Mouse (Mus musculus): Measurements from ENCODE around the gene Sdc4. TPM values are rescaled to one million over a fixed set of nuclear protein-coding genes. Genes with fewer than 3 reads are reported as not detected.

The Sdc4 gene
- total RNA-seq, 2 experiments from 2014 or later = 0.76 to 0.88 TPM

DNA sequence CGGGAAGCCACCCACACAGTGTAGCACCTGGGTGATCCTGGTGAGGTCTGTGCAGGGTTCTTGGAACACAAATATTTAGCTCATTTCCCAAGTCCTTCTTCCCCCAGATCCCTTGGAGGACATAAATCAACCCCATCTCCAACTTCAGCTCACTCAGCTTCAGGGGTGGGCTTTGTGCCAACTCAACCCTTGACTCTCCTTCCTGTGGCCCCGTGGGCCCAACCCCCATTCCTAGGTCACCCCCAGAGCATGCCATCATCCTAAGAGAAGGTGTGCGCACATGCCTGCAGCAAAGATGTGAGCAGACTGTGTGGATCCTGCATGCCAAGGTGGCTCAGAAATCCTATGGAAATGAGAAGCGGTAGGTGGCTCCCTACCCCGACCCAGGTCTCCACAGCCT, 38.2 kb downstream of the Sdc4 start:
- no peak for ATAC-seq (ENCODE audit: poor library complexity, severe bottlenecking)

DNA sequence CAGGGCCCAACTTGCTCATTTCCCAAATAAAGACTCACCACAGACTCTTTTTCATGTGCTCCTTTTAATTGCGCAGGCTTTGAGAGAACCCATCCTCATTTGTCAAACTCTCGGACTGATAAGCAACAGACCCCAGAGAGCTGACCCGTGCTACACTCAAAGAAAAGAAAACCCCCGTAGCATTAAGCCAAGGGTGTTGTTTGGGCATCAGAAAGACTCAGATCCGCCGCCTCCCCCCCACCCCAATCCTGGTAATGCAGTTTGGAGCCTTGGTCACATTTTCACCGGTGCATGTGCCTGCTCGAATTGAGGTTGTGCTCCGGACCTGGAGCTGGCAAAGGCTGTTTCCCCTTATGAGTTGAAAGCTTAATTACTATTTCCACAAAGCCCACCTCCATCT, 38.6 kb downstream of the Sdc4 start, which contains the start of gene Matn4:
Matn4 (minus strand) TSS at position 101 of the 400 bp plus-strand sequence.
- ATAC-seq (ENCODE audit: poor library complexity, severe bottlenecking) = no peak

DNA sequence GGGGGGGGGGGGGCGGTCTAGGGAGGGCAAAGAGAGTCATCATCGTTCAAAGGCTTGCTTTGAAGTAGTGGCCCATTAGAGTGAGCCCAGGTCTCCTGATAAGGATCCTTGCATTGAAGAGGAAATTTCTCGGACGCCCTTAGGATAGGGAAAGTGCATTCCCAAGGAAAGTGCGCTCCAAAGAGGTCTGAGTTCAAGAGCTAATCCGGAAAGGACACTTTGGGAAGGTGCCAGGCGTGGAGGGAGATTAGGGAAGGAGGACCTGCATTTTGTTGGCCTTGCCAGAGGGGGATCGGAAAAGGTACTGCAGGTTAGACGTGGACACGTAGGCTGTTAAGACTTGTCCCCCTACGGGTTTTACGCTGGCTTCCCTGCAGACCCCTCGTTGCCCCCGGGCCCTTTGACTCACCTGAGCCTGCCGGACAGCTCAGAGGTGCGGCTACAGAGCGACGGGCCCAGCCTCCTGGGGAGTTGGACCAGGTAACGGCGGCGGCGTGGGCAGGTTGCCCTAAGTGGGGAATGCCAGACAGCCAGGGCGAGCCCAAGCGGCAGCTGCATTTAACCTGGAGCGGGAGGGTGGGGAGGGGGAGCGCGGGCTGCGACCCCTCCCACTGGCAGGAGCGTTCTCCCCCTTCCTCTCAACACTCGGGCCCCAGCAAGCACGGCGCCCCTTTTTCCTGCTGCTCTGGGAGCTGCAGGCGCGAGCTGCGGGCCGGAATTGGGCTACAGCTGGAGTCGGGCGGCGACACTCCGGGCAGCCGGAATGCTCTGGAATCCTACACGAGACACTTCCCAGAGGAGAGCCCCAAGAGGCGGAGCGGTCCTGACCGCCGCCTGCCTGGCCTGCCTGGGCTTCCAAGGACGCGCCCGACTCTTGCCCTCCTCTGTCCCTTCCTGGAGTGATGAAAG, 39.4 kb downstream of the Sdc4 start:
- ATAC-seq (ENCODE audit: poor library complexity, severe bottlenecking) = no peak

GRCm38 (mm10) chr2:164403396-164404081, 40.1 kb downstream of the Sdc4 start:
- no peak for ATAC-seq (ENCODE audit: poor library complexity, severe bottlenecking)

- ATAC-seq (ENCODE audit: poor library complexity, severe bottlenecking) = peak; percentile 91
These were observed 40.8 kb downstream of the Sdc4 start, which contains the start of gene Rbpjl for GRCm38 (mm10) chr2:164402906-164403305. Gene Rbpjl, plus strand, starts transcription at chr2:164403141.

DNA sequence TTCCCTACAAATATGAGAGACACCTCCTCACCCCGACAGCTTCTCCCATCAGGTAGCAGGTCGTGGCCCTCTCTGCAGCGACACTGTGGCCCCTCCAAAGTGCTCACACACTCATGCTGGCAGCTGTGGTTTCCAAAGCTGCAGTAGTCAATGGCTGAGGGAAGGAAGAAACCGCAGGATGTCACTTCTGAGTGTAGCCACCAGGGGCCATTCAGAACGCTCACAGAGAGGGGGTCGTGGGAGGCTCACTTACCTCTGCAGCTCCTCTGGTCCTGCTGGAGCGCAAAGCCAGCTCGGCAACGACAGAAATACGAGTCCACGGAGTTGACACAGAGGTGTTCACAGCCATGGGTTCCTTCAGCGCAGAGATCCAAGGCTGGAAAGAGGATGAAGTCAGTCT, 46.8 kb downstream of the Sdc4 start:
- ATAC-seq (ENCODE audit: poor library complexity, severe bottlenecking) = 0 out of 2 replicates have a peak, but pooled peaks have one; percentile 15

DNA sequence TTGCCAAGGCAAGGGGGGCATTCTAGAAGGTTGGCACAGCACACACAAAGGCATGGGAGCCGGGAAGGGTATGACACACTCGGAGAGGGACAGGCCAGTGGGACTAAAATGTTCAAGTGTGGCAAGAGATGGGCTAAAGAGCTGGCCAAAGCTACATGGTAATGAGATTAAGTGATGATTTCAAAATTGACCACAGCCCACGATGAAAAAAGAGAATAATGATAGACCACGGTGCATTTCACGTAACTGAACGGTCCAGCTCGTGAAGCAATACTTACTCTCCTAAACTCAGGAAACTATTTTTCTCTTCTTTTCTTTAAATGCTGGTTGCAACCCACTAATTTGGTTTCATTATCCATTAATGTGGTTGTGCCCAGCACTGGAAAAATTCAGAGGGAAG, 47.6 kb downstream of the Sdc4 start:
- peak; percentile 45 for ATAC-seq (ENCODE audit: poor library complexity, severe bottlenecking)

GRCm38 (mm10) chr2:164393126-164393525, 50.6 kb downstream of the Sdc4 start:
- no peak for ATAC-seq (ENCODE audit: poor library complexity, severe bottlenecking)

DNA sequence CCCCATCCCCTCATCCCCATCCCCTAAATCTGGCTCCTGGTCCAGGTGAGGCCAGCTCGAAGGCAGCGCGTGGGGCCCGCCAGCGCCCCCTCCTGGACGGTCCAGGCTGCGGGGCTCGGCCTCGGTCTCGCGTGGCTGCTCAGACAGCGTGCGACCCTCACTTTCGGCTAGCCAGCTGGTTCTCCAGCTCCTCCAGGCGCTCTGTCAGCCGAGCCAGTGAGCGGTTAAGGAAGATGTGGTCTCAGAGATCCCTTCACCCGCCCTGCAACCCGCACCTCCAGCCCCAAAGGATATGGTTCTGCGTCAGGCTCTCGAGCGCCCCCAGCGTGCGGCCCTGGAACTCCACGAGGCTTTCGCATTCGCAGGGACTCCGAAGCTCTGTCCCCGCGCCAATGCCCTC, 54.2 kb downstream of the Sdc4 start:
- ATAC-seq (ENCODE audit: poor library complexity, severe bottlenecking) = peak; percentile 89

DNA sequence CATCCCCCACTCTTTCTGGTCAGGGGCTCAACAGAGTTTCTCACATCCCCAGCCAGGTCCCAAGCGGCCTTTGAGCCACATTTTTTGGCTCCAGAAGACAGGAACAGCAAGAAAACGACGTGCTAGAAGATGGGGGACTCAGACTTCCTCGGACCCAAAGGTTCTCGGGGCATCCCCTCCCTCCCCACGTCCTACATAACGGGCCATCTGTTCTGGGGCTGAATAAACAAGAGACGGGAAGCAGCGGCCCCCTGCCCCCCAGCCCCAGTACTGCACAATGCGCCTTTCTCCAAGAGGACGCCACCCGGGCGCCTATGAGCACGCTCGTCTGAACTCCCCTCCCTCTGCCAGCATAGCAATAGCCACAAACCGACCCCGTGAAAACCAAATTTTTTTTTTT, 54.7 kb downstream of the Sdc4 start, which contains the start of gene Slpi:
Slpi (minus strand) TSS at position 76 of the 400 bp plus-strand sequence.
- no peak for ATAC-seq (ENCODE audit: poor library complexity, severe bottlenecking)

DNA sequence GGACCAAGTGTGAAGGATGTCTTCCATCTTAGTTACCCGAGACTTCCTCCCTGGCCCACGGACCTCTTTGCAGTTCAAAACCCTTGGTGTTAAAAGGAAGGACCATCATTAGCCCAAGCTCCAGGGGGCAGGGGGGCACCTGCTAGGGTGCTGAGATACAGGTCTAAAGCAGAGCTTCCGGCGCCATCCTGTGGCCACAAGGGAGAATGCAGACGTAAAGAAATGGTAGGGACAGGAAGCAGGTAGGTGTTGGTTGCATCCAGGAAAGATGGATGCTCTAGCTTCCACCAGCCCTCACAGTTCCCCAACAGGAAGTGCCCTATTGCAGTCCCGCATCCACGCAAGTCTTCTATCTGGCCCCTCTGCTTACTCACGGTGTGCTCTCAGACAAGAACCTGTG, 56.7 kb downstream of the Sdc4 start:
- ATAC-seq (ENCODE audit: poor library complexity, severe bottlenecking) = peak; percentile 72

DNA sequence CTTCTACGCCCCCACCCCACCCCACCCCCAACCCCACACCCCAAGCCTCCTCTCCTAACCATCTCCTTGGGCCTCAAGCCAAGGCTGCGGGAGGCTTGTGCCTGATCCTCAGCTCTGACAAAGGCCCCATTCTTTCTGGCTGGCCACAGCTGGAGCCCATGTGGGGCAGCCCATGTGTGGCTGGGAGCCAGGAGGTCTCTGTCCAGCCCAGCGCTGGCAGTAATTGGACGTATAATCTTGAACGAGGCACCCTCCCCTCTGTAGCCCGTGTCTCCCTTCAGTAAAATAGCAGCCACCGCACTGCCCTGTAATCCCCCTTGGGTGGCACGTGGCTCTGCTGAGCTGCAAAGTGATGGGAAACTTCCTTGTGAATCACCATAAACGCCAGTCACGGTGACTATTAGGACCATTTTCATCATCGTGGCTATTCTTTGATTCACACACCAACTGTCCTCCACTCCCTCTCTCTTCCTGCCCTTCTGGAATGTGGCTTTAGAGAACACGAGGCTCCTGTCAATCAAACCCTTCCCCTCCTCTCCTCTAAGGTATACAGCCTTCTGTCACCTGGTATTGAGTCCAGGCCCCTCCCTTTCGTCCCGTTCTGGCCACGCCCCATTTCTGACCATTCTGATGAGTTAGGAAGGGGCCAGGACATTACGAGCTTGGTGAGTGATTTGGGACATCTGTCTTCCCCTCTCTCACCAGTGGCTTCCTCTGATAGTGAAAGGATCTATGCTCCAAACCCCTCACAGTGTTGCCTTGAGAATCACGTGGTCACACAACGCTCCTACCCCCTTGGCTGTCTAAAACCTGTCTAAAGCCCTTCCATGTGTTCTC, 57.5 kb downstream of the Sdc4 start:
- ATAC-seq (ENCODE audit: poor library complexity, severe bottlenecking) = peak; percentile 24

DNA sequence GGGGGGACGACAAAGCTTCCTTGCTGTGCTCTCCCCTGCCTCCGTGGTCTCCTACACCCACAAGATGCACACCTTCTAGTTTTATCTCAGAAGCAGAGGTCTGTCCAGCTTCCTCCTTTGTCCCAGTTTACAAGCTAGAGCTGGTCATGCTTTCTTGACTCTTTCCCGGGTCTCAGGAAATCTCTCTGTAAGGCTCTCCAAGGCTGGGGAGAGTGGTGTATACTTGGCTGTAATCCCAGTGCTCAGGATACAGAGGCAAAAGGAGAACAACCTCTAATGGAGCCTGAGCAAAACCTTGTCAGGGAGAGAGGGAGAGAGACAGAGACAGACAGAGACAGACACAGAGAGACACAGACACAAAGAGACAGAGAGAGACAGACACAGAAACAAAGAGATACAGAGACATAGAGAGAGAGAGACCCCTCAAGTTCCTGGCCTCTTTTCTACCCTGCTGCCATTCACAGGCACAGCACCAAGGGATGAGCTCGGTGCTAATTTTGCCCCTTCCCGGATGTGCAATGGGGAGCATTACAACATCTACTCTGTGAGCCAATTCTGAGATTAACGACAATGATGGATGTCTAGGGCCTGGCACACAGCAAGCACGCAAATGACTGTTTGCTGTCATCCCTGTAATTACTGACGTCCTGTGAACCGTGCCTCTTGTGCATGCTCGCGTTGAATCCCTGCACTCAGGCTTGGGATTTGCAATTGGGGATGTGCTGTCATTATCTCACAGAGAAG, 59.9 kb downstream of the Sdc4 start:
- peak; percentile 50 for ATAC-seq (ENCODE audit: poor library complexity, severe bottlenecking)

GRCm38 (mm10) chr2:164382971-164383370, 60.7 kb downstream of the Sdc4 start:
- ATAC-seq (ENCODE audit: poor library complexity, severe bottlenecking) = no peak

GRCm38 (mm10) chr2:164381726-164382125, 62.0 kb downstream of the Sdc4 start:
- no peak for ATAC-seq (ENCODE audit: poor library complexity, severe bottlenecking)

- ATAC-seq (ENCODE audit: poor library complexity, severe bottlenecking) = peak; percentile 69
These were observed 65.9 kb downstream of the Sdc4 start for GRCm38 (mm10) chr2:164377478-164378426.
